Mouse (Mus musculus) heart, postnatal 0 days (tissue): ENCODE results near the gene Higd1b. TPM values are rescaled to one million over a fixed set of nuclear protein-coding genes. Genes with fewer than 3 reads are reported as not detected.
A peak's percentile ranks its signal among the peaks of the same experiment; 100 is the strongest.

Experiments used
- ATAC-seq: fragments of 200-750 bp; cut with Nextera tagmentation; 2 replicates; pipeline ENCODE4 v1.8.0; 2017; ENCODE audit warnings: low read depth, moderate number of reproducible peaks, moderate library complexity; ENCODE audit not compliant: insufficient read depth
- DNase-seq: peaks from one replicate; pipeline ENCODE4 v3.0.0-alpha.2; 2016; ENCODE audit warnings: low spot score
- H3K27ac ChIP-seq: fragments of 300-500 bp; sonication (generic); 2 replicates; pipeline ENCODE4 v1.5.1; 2014; ENCODE audit warnings: low read depth, mild to moderate bottlenecking
- H3K27me3 ChIP-seq: fragments of 300-500 bp; sonication (generic); 2 replicates; pipeline ENCODE4 v1.6.1; 2014; ENCODE audit warnings: low read length, mixed read lengths; ENCODE audit not compliant: control insufficient read depth, insufficient read depth
- H3K36me3 ChIP-seq: fragments of 300-500 bp; sonication (generic); replicated peaks from 2 replicates; pipeline ENCODE4 v1.6.1; 2014; ENCODE audit warnings: low read length, mixed read lengths; ENCODE audit not compliant: control insufficient read depth, insufficient read depth
- H3K4me1 ChIP-seq: fragments of 300-500 bp; sonication (generic); 2 replicates; pipeline ENCODE4 v1.6.1; 2014; ENCODE audit warnings: antibody characterized with exemption; ENCODE audit not compliant: control insufficient read depth, insufficient read depth
- H3K4me2 ChIP-seq: fragments of 300-500 bp; sonication (generic); 2 replicates; pipeline ENCODE4 v1.6.1; 2014; ENCODE audit warnings: low read depth, mild to moderate bottlenecking, low read length, moderate library complexity
- H3K4me3 ChIP-seq: fragments of 300-500 bp; sonication (generic); 2 replicates; pipeline ENCODE4 v1.5.1; 2014; ENCODE audit warnings: low read depth, low read length
- H3K9ac ChIP-seq: fragments of 300-500 bp; sonication (generic); replicated peaks from 2 replicates; pipeline ENCODE4 v1.6.1; 2014; ENCODE audit warnings: low read depth, low read length, mixed read lengths
- H3K9me3 ChIP-seq: fragments of 300-500 bp; sonication (generic); replicated peaks from 2 replicates; pipeline ENCODE4 v1.6.1; 2016; ENCODE audit warnings: low read length; ENCODE audit not compliant: control insufficient read depth
- CTCF ChIP-seq: IDR thresholded peaks from 2 replicates; pipeline ENCODE4 v1.5.1; 2016; ENCODE audit warnings: antibody characterized with exemption, control low read depth, low read depth
- EP300 ChIP-seq: IDR thresholded peaks from 2 replicates; pipeline ENCODE4 v1.6.1; 2016; ENCODE audit warnings: antibody characterized with exemption, low read depth
- WGBS: fragments of 180-500 bp; shearing (Covaris S2); extraction: QIAGEN DNeasy Blood & Tissue Kit; methylation state at CpG from one replicate; pipeline ENCODE4 v1.1.7; 2014; 5-methylcytosine and 5-hydroxymethylcytosine counted together
- polyA plus RNA-seq: library from polyadenylated mRNA; unstranded; fragments of >200 nt; fragmentation: Nextera tagmentation; extraction: Ambion mirVana; gene quantifications from 2 replicates; pipeline ENCODE4 v1.2.1, GENCODE M21; 2015
- total RNA-seq: library from RNA; depleted of rRNA; stranded (reverse); fragments of >200 nt; gene quantifications from 2 replicates; pipeline ENCODE4 v1.2.3, GENCODE M21; 2014; ENCODE audit warnings: low replicate concordance

Higd1b gene
- total and polyA plus RNA-seq, 2 experiments from 2014 or later = 11.7 to 38.7 TPM

- no peak for TF ChIP-seq EP300
- TF ChIP-seq CTCF = peak; percentile 69
- ATAC-seq = no peak
- peak; percentile 71 for DNase-seq
- H3K27me3 ChIP-seq = no peaks in the 10 kb centered on the region
- WGBS = 20% methylated on average over 4 of the region's 4 CpGs
- no peaks in the 10 kb centered on the region for H3K9me3 ChIP-seq
- no peak overlapping the region for H3K4me2 ChIP-seq
- no peaks in the 10 kb centered on the region for H3K4me1 ChIP-seq
- no peak overlapping the region for H3K4me3 ChIP-seq
- H3K9ac ChIP-seq = no peak overlapping the region
- H3K36me3 ChIP-seq = peaks cover 78% of the 10 kb centered on the region
- no peak overlapping the region for H3K27ac ChIP-seq
Measured at GRCm38 (mm10) chr11:102864272-102864671, 28.6 kb downstream of the Higd1b start.

GRCm38 (mm10) chr11:102874801-102875334 is 39.2 kb downstream of the Higd1b start:
- Histone ChIP-seq H3K27ac (no peak overlapping the region), H3K4me1 (0 out of 2 replicates have a peak, but pooled peaks cover under 1% of the 10 kb centered on the region), H3K36me3 (peaks cover 52% of the 10 kb centered on the region), H3K9ac (no peak overlapping the region), H3K9me3 (no peaks in the 10 kb centered on the region), H3K4me3 (no peak overlapping the region), H3K4me2 (no peak overlapping the region), H3K27me3 (no peaks in the 10 kb centered on the region)
- DNase-seq = no peak
- no peak for TF ChIP-seq CTCF
- TF ChIP-seq EP300 = no peak
- ATAC-seq = no peak
- WGBS = 75% methylated on average over 7 of the region's 7 CpGs

- Histone ChIP-seq H3K36me3 (peaks cover 33% of the 10 kb centered on the region), H3K27me3 (no peaks in the 10 kb centered on the region), H3K4me1 (peaks cover 16% of the 10 kb centered on the region), H3K4me3 (no peak overlapping the region), H3K27ac (no peak overlapping the region), H3K9me3 (no peaks in the 10 kb centered on the region), H3K9ac (no peak overlapping the region), H3K4me2 (no peak overlapping the region)
- DNase-seq (no peak), ATAC-seq (no peak)
- WGBS = 89% methylated on average over 2 of the region's 2 CpGs
- TF ChIP-seq CTCF (no peak), EP300 (no peak)
Measured at GRCm38 (mm10) chr11:102879558-102879957, 43.9 kb downstream of the Higd1b start.

GRCm38 (mm10) chr11:102880585-102881313 is 45.1 kb downstream of the Higd1b start, which contains the start of the genes Eftud2 and Ccdc103:
Eftud2 (minus strand) TSS chr11:102880985.
Ccdc103 (plus strand) TSS chr11:102881204.
- Histone ChIP-seq H3K4me3 (peak within 1 kb of the TSS; percentile 69), H3K27ac (peak within 1 kb of the TSS; percentile 85), H3K4me1 (peaks cover 19% of the 10 kb centered on the region)

GRCm38 (mm10) chr11:102881314-102882198 is 45.9 kb downstream of the Higd1b start:
- Histone ChIP-seq H3K9me3 (no peaks in the 10 kb centered on the region), H3K27ac (peak overlapping the region; percentile 85; the same call in 1 of the 2 replicates), H3K4me3 (peak overlapping the region; percentile 69), H3K4me1 (peaks cover 19% of the 10 kb centered on the region), H3K9ac (peak overlapping the region; percentile 78; the same call in 1 of the 2 replicates), H3K4me2 (peak overlapping the region; percentile 91), H3K36me3 (peaks cover 13% of the 10 kb centered on the region), H3K27me3 (0 out of 2 replicates have a peak, but pooled peaks cover 4% of the 10 kb centered on the region)
- whole genome bisulfite sequencing = 10% methylated on average over 13 of the region's 13 CpGs
- DNase-seq (no peak), ATAC-seq (0 out of 2 replicates have a peak, but pooled peaks have one; percentile 25)
- TF ChIP-seq EP300 = no peak
- TF ChIP-seq CTCF = no peak

More at GRCm38 (mm10) chr11:102880585-102881313, 45.1 kb downstream of the Higd1b start, which contains the start of the genes Eftud2 and Ccdc103:
- Histone ChIP-seq H3K9ac (peak within 1 kb of the TSS; percentile 78), H3K36me3 (peaks cover 21% of the 10 kb centered on the region), H3K9me3 (no peaks in the 10 kb centered on the region), H3K27me3 (no peaks in the 10 kb centered on the region), H3K4me2 (peak within 1 kb of the TSS; percentile 91)
- WGBS = under 1% methylated on average over 62 of the region's 62 CpGs
- peak; percentile 85 for DNase-seq
- TF ChIP-seq CTCF = no peak
- TF ChIP-seq EP300 = peak; percentile 99
- peak; percentile 84 for ATAC-seq
